Mouse (Mus musculus) limb, embryonic 14.5 days (tissue): ENCODE results near the gene Zdhhc7. TPM values are rescaled to one million over a fixed set of nuclear protein-coding genes. Genes with fewer than 3 reads are reported as not detected.

ENCODE experiments used
- ATAC-seq: fragments of 200-750 bp; cut with Nextera tagmentation; 2 replicates; pipeline ENCODE4 v1.8.0; 2017; ENCODE audit warnings: low read depth, moderate number of reproducible peaks, moderate TSS enrichment; ENCODE audit not compliant: low FRiP score
- DNase-seq: peaks from one replicate; pipeline ENCODE4 v3.0.0-alpha.2; 2015; ENCODE audit warnings: low spot score
- H3K27ac ChIP-seq: fragments of 300-500 bp; sonication (generic); replicated peaks from 2 replicates; pipeline ENCODE4 v1.5.1; 2014; ENCODE audit warnings: low read depth, mild to moderate bottlenecking, low read length, moderate library complexity, mixed read lengths
- H3K27me3 ChIP-seq: fragments of 300-500 bp; sonication (generic); 2 replicates; pipeline ENCODE4 v1.6.1; 2014; ENCODE audit warnings: low read length, mixed read lengths; ENCODE audit not compliant: control insufficient read depth, insufficient read depth
- H3K36me3 ChIP-seq: fragments of 300-500 bp; sonication (generic); 2 replicates; pipeline ENCODE4 v1.6.1; 2014; ENCODE audit warnings: mild to moderate bottlenecking, low read length, moderate library complexity, mixed read lengths; ENCODE audit not compliant: control insufficient read depth, insufficient read depth
- H3K4me1 ChIP-seq: fragments of 300-500 bp; sonication (generic); 2 replicates; pipeline ENCODE4 v1.6.1; 2014; ENCODE audit warnings: antibody characterized with exemption, low read length, mixed read lengths; ENCODE audit not compliant: control insufficient read depth, insufficient read depth
- H3K4me2 ChIP-seq: fragments of 300-500 bp; sonication (generic); replicated peaks from 2 replicates; pipeline ENCODE4 v1.6.1; 2014; ENCODE audit warnings: low read depth, mild to moderate bottlenecking, low read length, moderate library complexity; ENCODE audit not compliant: severe bottlenecking
- H3K4me3 ChIP-seq: fragments of 300-500 bp; sonication (generic); replicated peaks from 2 replicates; pipeline ENCODE4 v1.5.1; 2014; ENCODE audit warnings: low read length
- H3K9ac ChIP-seq: fragments of 300-500 bp; sonication (generic); 2 replicates; pipeline ENCODE4 v1.6.1; 2014; ENCODE audit warnings: mild to moderate bottlenecking, low read depth, low read length, moderate library complexity; ENCODE audit not compliant: severe bottlenecking
- H3K9me3 ChIP-seq: fragments of 300-500 bp; sonication (generic); 2 replicates; pipeline ENCODE4 v1.6.1; 2016; ENCODE audit warnings: low read length; ENCODE audit not compliant: control insufficient read depth
- POLR2A ChIP-seq: fragments of 200-500 bp; IDR thresholded peaks from 2 replicates; pipeline ENCODE4 v1.8.0; 2012; ENCODE audit warnings: inconsistent platforms, mild to moderate bottlenecking, moderate library complexity, borderline replicate concordance; ENCODE audit not compliant: insufficient read depth, insufficient read length; ENCODE audit errors: extremely low read depth
- WGBS: fragments of 180-500 bp; shearing (Covaris S2); extraction: QIAGEN DNeasy Blood & Tissue Kit; methylation state at CpG from one replicate; pipeline ENCODE4 v1.1.7; 2014; 5-methylcytosine and 5-hydroxymethylcytosine counted together
- polyA plus RNA-seq, 2 experiments: library from polyadenylated mRNA; depleted of rRNA in 1 of 2; stranded (reverse) in 1 of 2; unstranded in 1 of 2; fragments of >200 nt; fragmentation: Nextera tagmentation in 1 of 2; extraction: Ambion mirVana in 1 of 2; gene quantifications; 2 replicates each; pipeline versions ENCODE4 v1.2.1 to v1.2.3; 2012 to 2014

Gene Zdhhc7
- polyA plus RNA-seq (2012; rRNA removed) (38.2 and 44.8 TPM in 2 replicates), polyA plus RNA-seq (2014; fragmentation: Nextera tagmentation; extraction: Ambion mirVana) (29.7 and 33.1 TPM in 2 replicates)

DNA sequence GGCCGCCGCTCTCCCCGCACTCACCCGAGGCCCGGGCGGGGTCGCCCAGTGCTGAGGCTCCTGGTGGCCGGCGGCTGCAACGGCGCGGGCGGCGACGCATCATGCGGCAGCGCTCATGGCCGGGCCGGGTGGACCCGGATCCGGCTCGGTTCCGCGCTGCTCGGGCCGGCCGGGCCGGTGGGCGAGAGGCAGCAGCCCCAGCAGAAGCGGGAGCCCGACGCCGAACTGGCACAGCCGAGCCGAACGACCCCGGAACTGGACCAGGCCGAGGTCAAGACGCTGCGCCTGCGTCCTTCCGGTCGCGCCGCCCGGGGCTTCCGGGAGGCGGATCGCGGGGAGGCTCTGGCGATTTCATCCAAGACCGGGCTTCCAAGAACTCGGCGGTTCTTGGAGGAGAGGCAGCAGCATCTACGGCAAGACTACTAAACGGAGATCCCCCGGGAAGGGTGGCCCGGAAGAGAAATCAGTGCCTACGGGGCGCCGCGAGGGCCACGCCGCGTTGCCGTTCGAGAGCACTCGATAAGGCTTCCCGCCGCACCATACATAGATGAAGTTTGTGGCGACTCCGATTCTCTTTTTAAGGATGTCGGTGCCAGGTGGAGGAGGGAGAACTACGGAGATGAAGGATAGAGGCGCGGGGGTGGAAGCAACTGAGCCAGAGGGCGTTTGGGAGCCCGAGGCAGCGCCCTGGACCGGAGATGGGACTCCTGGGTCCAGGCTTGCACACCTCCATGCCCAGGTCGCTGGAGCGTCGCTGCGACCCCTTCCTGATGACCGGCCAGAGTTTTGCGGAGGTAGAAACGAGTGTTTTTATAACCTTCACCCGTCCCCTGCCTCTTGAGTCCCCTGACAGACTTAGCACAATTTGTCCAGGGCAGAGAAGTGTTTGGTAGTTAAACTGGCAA lies at the start of gene Zdhhc7:
TSS of gene Zdhhc7 (minus strand) at position 415 of the 905 bp plus-strand sequence.
- H3K27ac ChIP-seq, result peak within 1 kb of the TSS; percentile 83
- H3K9me3 ChIP-seq, result no peaks in the 10 kb centered on the region
- no peaks in the 10 kb centered on the region for H3K27me3 ChIP-seq
- peak within 1 kb of the TSS; percentile 81 for H3K4me2 ChIP-seq
- H3K4me3 ChIP-seq, result peak within 1 kb of the TSS; percentile 92
- 0 out of 2 replicates have a peak, but pooled peaks have one; percentile 26 for TF ChIP-seq POLR2A
- DNase-seq, result peak; percentile 68
- peak within 1 kb of the TSS; percentile 79 for H3K9ac ChIP-seq
- 2% methylated on average over 71 of the region's 88 CpGs for WGBS
- ATAC-seq, result peak; percentile 79
- peaks cover 4% of the 10 kb centered on the region for H3K36me3 ChIP-seq
- peaks cover 19% of the 10 kb centered on the region for H3K4me1 ChIP-seq

DNA sequence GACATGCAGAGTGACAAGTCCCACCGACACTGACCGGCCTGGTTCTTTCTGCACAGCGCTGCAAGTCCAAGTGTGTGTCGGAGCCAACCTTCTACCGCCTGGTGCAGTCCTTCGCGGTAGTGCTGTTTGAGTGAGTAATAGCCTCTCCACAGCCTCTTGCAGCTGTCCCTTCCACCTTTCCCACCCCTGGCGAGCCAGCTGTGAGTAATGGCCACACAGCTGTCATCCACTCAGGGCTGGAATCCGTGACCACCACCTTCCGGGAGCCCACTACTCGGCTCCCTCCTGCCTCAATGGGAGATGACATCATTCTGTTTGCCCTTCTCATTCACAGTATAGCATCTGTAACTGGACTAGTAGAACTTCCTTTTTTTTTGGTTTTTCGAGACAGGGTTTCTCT lies 48.7 kb upstream of the Zdhhc7 start:
- TF ChIP-seq POLR2A, result no peak
- Histone ChIP-seq H3K27me3 (no peaks in the 10 kb centered on the region), H3K4me3 (no peak overlapping the region), H3K9ac (no peak overlapping the region), H3K9me3 (no peaks in the 10 kb centered on the region), H3K27ac (no peak overlapping the region), H3K4me1 (0 out of 2 replicates have a peak, but pooled peaks cover 3% of the 10 kb centered on the region), H3K4me2 (no peak overlapping the region), H3K36me3 (no peaks in the 10 kb centered on the region)
- ATAC-seq (peak; percentile 73), DNase-seq (peak; percentile 22)
- 64% methylated on average over 12 of the region's 12 CpGs for WGBS

DNA sequence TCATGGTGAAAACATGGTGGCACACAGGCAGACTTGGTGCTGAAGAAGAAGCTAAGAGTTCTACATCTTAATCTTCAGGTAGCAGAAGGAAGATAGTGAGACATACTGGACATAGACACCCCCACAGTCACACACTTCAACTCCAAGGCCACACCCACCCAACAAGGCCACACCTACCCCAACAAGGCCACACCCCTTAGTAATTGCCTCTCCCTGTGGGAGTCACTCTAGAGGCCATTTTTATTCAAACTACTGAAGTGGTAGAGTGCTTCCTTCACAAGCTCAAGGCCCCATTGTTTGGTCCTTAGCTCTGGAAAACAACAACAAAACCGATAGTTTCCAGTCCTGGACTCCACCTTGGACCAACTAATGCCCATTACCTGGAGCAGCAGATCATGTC lies 44.8 kb upstream of the Zdhhc7 start:
- Histone ChIP-seq H3K36me3 (no peaks in the 10 kb centered on the region), H3K27ac (no peak overlapping the region), H3K9ac (no peak overlapping the region), H3K27me3 (no peaks in the 10 kb centered on the region), H3K9me3 (no peaks in the 10 kb centered on the region), H3K4me1 (no peaks in the 10 kb centered on the region), H3K4me3 (no peak overlapping the region), H3K4me2 (no peak overlapping the region)
- TF ChIP-seq POLR2A, result no peak
- DNase-seq, result no peak
- WGBS, result 96% methylated on average over 1 of the region's 1 CpGs
- no peak for ATAC-seq

DNA sequence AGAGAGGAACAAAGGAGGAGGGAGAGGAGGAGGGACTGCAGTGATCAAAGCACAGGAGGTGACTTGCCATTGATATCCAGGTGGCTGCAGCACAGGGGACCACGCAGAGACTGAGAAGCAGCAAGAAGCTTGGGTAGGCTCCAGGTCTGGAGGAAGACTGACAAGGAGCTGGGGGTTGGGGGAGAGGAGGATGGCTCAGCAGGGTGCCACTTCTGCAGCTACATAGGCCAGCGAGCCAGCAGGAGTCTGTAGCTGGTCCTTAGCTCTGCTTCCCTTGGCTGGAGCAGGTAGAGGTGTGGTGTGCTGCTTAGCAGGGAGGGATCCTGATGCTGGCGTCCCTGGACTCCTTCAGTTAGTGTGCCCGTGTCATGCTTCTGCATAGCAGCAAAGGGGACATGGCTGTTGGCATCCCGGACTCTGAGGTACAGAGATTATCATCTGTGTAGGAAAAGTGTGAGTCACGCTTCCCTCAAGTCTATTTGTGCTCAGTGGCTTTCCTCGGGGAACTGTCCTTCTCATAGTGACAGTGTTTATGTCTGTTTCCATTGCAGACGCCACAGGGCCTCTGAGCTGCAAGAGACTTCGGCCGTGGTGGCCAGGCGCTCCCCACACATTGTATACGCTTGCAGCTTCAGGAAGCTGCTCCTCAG lies 43.5 kb upstream of the Zdhhc7 start:
- Histone ChIP-seq H3K9me3 (no peaks in the 10 kb centered on the region), H3K4me1 (no peaks in the 10 kb centered on the region), H3K36me3 (no peaks in the 10 kb centered on the region), H3K4me3 (no peak overlapping the region), H3K27me3 (no peaks in the 10 kb centered on the region), H3K4me2 (no peak overlapping the region), H3K9ac (peak overlapping the region; percentile 28; the same call in 1 of the 2 replicates), H3K27ac (no peak overlapping the region)
- 50% methylated on average over 12 of the region's 12 CpGs for WGBS
- ATAC-seq (no peak), DNase-seq (no peak)
- TF ChIP-seq POLR2A, result no peak

DNA sequence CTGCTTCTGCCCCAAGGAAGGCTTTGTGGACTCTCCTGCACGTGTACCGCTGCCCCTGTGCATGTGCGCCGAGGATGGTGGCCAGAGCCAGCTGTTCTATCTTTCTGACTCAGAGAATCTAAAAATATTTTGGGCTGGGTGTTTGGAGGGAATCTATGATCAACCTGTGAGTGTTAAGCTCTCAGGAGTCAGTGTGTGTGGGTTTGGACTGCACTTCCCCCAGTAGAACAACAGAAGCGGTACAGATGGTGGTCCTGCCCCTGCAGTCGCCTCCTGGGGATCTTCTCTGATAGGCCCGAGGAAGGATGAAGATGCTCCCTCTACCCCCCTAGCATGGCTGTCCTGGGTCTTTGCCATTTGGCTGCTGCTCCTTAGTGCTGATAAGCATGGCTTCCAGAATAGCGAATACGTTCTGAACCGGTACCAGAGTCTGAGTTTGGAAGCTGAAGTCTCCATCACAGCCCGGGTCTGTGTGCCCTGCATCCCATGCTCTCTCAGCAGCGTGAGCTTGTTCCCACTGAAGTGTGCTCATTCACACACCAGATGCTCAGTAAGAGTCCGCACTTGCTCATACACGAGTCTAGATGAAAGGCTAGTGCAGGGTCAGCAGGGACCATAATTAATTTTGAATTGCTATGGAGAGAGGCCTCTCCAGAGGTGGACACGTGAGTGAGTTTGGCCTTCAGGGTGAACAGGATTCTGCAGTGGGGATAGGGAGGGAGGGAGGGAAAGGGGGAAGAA lies 42.8 kb upstream of the Zdhhc7 start:
- no peak overlapping the region for H3K9ac ChIP-seq
- no peak for TF ChIP-seq POLR2A
- 59% methylated on average over 15 of the region's 15 CpGs for WGBS
- no peak for ATAC-seq
- no peak overlapping the region for H3K4me3 ChIP-seq
- no peaks in the 10 kb centered on the region for H3K4me1 ChIP-seq
- H3K9me3 ChIP-seq, result no peaks in the 10 kb centered on the region
- H3K36me3 ChIP-seq, result no peaks in the 10 kb centered on the region
- no peak overlapping the region for H3K27ac ChIP-seq
- no peak overlapping the region for H3K4me2 ChIP-seq
- H3K27me3 ChIP-seq, result no peaks in the 10 kb centered on the region
- no peak for DNase-seq
